Mouse (Mus musculus): ENCODE measurements around the gene Adap1. TPM values are rescaled to one million over a fixed set of nuclear protein-coding genes. Genes with fewer than 3 reads are reported as not detected.

Gene Adap1
- polyA plus RNA-seq, 1 experiment from 2014 or later, result 2.6 TPM

DNA sequence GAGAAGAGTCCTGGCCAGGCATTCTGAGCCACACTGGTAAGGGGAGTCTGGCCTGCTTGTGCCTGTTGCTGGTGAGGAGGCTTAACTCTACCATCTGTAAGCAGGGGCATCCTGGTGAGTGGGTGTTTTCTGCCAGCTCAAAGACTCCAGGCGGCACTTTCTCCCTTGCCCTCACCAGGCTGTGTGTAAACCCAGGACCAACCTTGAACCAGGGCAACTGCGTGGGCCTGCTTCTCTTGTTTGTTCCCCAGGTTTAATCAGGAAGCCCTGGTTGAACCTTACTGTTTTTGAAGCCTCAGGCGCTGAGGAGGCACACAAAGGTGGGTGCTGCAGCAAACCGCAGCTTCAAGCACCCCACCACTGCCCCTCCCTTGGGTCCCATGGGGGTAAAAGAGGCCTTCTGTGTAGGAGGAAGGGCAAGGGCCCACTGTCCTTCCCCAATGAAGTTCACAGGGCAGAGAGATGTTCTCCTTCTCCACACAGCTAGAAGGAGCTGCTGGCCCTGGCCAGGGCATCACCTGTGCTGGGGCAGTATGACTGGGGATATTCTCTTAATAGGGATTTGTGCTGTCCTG is 42.5 kb upstream of the Adap1 start:
- ATAC-seq (ENCODE audit: insufficient read depth, low FRiP score), result no peak
- WGBS, result 87% methylated on average over 4 of the region's 4 CpGs

GRCm38 (mm10) chr5:139366484-139366883 is 41.1 kb upstream of the Adap1 start:
- Histone ChIP-seq H3K9me3 (replicated peaks; ENCODE audit: control insufficient read depth, low read length) (no peaks in the 10 kb centered on the region), H3K4me1 (ENCODE audit: control insufficient read depth, insufficient read depth, low read length) (peaks cover 18% of the 10 kb centered on the region), H3K27ac (ENCODE audit: low read length) (no peak overlapping the region), H3K36me3 (ENCODE audit: control insufficient read depth, insufficient read depth, low read length) (no peaks in the 10 kb centered on the region), H3K4me3 (replicated peaks; ENCODE audit: low read length) (no peak overlapping the region), H3K27me3 (ENCODE audit: control insufficient read depth, insufficient read depth, low read length) (no peaks in the 10 kb centered on the region), H3K9ac (ENCODE audit: low read length) (no peak overlapping the region), H3K4me2 (ENCODE audit: low read depth, low read length) (no peak overlapping the region)
- ATAC-seq (ENCODE audit: insufficient read depth, low FRiP score), result no peak
- 75% methylated on average over 11 of the region's 11 CpGs for WGBS

More for the DNA sequence above, 42.5 kb upstream of the Adap1 start:
- H3K36me3 ChIP-seq (ENCODE audit: control insufficient read depth, insufficient read depth, low read length), result no peaks in the 10 kb centered on the region
- no peak overlapping the region for H3K9ac ChIP-seq (ENCODE audit: low read length)
- no peaks in the 10 kb centered on the region for H3K9me3 ChIP-seq (replicated peaks; ENCODE audit: control insufficient read depth, low read length)
- no peak overlapping the region for H3K4me2 ChIP-seq (ENCODE audit: low read depth, low read length)
- peaks cover 28% of the 10 kb centered on the region for H3K4me1 ChIP-seq (ENCODE audit: control insufficient read depth, insufficient read depth, low read length)
- no peak overlapping the region for H3K4me3 ChIP-seq (replicated peaks; ENCODE audit: low read length)
- no peak overlapping the region for H3K27ac ChIP-seq (ENCODE audit: low read length)
- H3K27me3 ChIP-seq (ENCODE audit: control insufficient read depth, insufficient read depth, low read length), result no peaks in the 10 kb centered on the region

DNA sequence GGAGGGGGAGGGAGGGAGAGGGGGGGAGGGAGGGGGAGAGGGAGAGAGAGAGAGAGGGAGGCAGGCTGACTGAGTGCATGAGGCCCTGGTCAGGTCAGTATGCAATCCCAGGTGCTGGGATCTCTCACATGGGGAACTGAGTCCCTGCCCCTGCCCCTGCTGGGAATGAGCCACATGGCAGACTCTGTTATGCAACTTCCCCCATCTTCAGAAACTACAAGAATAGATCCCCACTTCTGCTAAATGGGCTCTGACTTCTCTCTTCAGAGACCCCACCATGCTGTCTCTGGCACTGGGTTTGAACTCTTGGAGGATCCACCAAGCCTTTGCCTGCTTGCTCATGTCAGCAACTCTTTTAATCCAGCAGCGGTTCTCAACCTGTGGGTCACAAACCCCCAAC is 40.4 kb upstream of the Adap1 start:
- 63% methylated on average over 1 of the region's 1 CpGs for WGBS
- Histone ChIP-seq H3K27ac (ENCODE audit: low read length) (no peak overlapping the region), H3K4me3 (replicated peaks; ENCODE audit: low read length) (no peak overlapping the region), H3K4me2 (ENCODE audit: low read depth, low read length) (no peak overlapping the region), H3K4me1 (ENCODE audit: control insufficient read depth, insufficient read depth, low read length) (peaks cover 12% of the 10 kb centered on the region), H3K36me3 (ENCODE audit: control insufficient read depth, insufficient read depth, low read length) (no peaks in the 10 kb centered on the region), H3K9ac (ENCODE audit: low read length) (no peak overlapping the region), H3K27me3 (ENCODE audit: control insufficient read depth, insufficient read depth, low read length) (no peaks in the 10 kb centered on the region), H3K9me3 (replicated peaks; ENCODE audit: control insufficient read depth, low read length) (no peaks in the 10 kb centered on the region)
- no peak for ATAC-seq (ENCODE audit: insufficient read depth, low FRiP score)

DNA sequence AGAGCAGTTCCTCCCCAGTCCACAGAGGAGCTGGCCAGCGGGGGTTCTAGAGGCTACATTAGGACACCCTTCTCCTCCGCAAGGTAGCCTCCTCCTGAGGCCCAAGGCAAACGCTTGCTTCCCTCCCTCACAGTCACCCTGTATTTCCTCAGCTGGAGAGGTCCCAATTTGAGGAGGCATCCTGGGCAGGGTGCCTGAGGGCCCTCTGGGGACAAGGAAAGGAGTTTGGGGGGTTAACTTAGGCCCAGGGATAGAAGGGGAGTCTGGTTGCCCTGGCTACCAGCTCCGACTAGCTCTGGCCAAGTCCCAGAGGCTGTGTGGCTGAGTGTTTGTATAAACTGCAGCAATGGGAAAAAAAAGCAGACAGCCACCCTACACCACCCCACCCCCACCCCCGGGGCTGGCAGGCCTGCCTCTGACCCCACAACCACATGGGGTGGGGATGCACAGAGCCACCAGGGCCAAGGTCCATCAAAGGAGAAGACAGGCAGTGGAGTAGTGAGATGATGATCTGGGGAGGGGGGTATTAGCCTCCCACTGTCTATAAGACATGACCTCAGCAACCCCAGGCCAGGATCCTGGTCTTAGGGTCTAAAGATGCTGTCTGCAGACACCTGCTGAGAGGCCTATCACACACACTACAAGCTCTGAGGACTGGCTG is 39.6 kb upstream of the Adap1 start:
- H3K4me2 ChIP-seq (ENCODE audit: low read depth, low read length), result no peak overlapping the region
- WGBS, result 31% methylated on average over 5 of the region's 5 CpGs
- peak overlapping the region; percentile 60 for H3K9ac ChIP-seq (ENCODE audit: low read length)
- H3K9me3 ChIP-seq (replicated peaks; ENCODE audit: control insufficient read depth, low read length), result no peaks in the 10 kb centered on the region
- peaks cover 12% of the 10 kb centered on the region for H3K4me1 ChIP-seq (ENCODE audit: control insufficient read depth, insufficient read depth, low read length)
- ATAC-seq (ENCODE audit: insufficient read depth, low FRiP score), result no peak
- no peaks in the 10 kb centered on the region for H3K36me3 ChIP-seq (ENCODE audit: control insufficient read depth, insufficient read depth, low read length)
- no peaks in the 10 kb centered on the region for H3K27me3 ChIP-seq (ENCODE audit: control insufficient read depth, insufficient read depth, low read length)
- no peak overlapping the region for H3K4me3 ChIP-seq (replicated peaks; ENCODE audit: low read length)
- peak overlapping the region; percentile 49; the same call in 1 of the 2 replicates for H3K27ac ChIP-seq (ENCODE audit: low read length)

DNA sequence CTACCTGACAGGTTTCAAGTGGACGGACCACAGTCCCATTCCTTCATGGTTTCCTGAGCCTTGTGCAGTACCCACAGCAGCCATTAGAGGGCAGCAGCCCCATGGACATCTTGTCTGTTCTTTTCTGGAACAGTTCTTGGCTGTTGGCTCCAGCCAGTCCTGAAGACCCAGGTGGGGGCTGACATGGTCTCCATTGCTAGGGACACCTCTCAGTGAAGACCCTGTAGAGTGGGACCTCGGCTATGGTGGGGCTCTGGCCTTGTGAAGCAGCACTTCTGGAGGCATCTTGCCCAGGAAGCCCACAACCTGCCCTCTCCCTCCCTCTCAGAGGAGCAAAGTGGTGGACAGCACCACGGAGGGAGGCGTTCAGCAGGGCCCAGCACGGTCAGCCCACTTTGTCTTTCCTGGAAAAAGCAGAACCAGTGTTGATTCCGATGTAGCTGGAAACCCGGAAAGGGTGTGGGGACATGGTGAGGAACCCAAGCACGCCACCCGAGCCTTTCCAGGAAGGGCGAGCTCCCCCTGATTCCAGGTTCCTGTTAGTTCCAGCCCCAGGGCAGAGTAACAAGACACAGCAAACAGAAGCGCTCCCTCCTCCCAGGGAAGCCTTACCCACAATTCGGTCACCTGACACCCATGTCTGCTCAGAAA is 39.0 kb upstream of the Adap1 start:
- peak overlapping the region; percentile 40; the same call in 1 of the 2 replicates for H3K27ac ChIP-seq (ENCODE audit: low read length)
- no peaks in the 10 kb centered on the region for H3K27me3 ChIP-seq (ENCODE audit: control insufficient read depth, insufficient read depth, low read length)
- peak overlapping the region; percentile 60 for H3K9ac ChIP-seq (ENCODE audit: low read length)
- peak; percentile 69 for ATAC-seq (ENCODE audit: insufficient read depth, low FRiP score)
- H3K9me3 ChIP-seq (replicated peaks; ENCODE audit: control insufficient read depth, low read length), result no peaks in the 10 kb centered on the region
- no peak overlapping the region for H3K4me3 ChIP-seq (replicated peaks; ENCODE audit: low read length)
- 25% methylated on average over 12 of the region's 12 CpGs for WGBS
- H3K4me2 ChIP-seq (ENCODE audit: low read depth, low read length), result no peak overlapping the region; the same call in 1 of the 2 replicates
- H3K36me3 ChIP-seq (ENCODE audit: control insufficient read depth, insufficient read depth, low read length), result no peaks in the 10 kb centered on the region
- peaks cover 12% of the 10 kb centered on the region for H3K4me1 ChIP-seq (ENCODE audit: control insufficient read depth, insufficient read depth, low read length)

DNA sequence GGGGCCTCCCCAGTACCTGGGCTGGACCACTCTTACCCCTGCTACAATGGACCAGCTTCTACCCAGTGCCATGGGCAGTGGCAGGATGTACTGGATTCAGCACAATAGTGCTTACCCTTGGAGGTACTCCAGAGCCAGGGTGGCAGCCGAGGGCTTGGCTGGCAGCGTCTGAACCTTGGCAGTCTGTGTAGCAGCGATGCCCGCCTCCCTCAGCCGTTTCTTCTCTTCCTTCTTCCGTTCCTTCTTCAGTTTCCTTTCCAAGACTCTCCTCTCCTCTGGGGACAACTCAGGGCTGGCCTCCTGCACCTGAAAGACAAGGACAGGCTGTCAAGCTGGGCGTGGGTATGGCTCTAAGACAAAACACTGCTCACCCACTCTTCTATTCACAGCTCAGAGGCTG is 38.4 kb upstream of the Adap1 start:
- Histone ChIP-seq H3K36me3 (ENCODE audit: control insufficient read depth, insufficient read depth, low read length) (no peaks in the 10 kb centered on the region), H3K9ac (ENCODE audit: low read length) (no peak overlapping the region), H3K4me1 (ENCODE audit: control insufficient read depth, insufficient read depth, low read length) (peaks cover 12% of the 10 kb centered on the region), H3K27ac (ENCODE audit: low read length) (no peak overlapping the region), H3K4me2 (ENCODE audit: low read depth, low read length) (no peak overlapping the region), H3K27me3 (ENCODE audit: control insufficient read depth, insufficient read depth, low read length) (no peaks in the 10 kb centered on the region), H3K9me3 (replicated peaks; ENCODE audit: control insufficient read depth, low read length) (no peaks in the 10 kb centered on the region), H3K4me3 (replicated peaks; ENCODE audit: low read length) (no peak overlapping the region)
- 58% methylated on average over 7 of the region's 7 CpGs for WGBS
- no peak for ATAC-seq (ENCODE audit: insufficient read depth, low FRiP score)

DNA sequence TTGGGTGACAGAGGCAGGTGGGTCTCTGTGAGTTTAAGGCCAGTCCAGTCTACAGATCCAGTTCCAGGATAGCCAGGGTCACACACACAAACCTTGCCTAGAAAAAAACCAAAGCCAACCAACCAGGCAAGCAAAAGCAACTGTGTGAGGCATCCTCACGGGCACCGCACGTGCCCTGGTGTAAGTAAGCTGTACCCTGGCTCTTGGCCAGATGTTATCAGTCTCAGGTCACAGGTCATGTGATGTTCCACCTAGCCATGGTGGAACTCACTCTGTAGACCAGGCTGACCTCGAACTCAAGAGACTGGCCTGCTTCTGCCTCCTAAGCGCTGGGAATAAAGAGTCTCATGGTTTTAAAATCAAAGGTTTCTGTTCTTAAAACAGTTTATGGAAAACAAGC is 33.8 kb upstream of the Adap1 start:
- no peak overlapping the region for H3K9ac ChIP-seq (ENCODE audit: low read length)
- H3K9me3 ChIP-seq (replicated peaks; ENCODE audit: control insufficient read depth, low read length), result no peaks in the 10 kb centered on the region
- peaks cover 5% of the 10 kb centered on the region; the same call in 1 of the 2 replicates for H3K4me1 ChIP-seq (ENCODE audit: control insufficient read depth, insufficient read depth, low read length)
- no peaks in the 10 kb centered on the region for H3K36me3 ChIP-seq (ENCODE audit: control insufficient read depth, insufficient read depth, low read length)
- H3K27ac ChIP-seq (ENCODE audit: low read length), result no peak overlapping the region
- no peak overlapping the region for H3K4me3 ChIP-seq (replicated peaks; ENCODE audit: low read length)
- no peaks in the 10 kb centered on the region for H3K27me3 ChIP-seq (ENCODE audit: control insufficient read depth, insufficient read depth, low read length)
- H3K4me2 ChIP-seq (ENCODE audit: low read depth, low read length), result no peak overlapping the region
- ATAC-seq (ENCODE audit: insufficient read depth, low FRiP score), result no peak
- 87% methylated on average over 5 of the region's 5 CpGs for WGBS

DNA sequence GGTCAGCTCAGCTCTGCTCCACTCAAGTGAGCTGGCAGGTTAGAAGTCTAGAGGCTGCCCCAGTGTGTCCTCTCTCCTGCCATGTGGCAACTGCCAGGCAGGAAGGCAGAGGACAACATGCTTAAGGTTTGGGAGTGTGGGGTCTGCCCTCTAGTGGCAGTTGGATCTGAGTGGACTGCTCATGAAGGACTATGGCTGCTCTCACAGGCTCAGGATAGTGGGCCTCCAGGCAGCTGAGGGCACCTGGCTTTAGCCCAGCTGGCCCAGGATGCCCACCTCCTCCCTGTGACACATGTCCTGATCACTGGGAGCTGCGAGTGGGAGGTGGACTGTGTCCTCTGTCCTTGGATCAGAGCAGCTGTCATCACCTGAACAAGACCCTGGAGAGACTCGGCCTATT is 33.2 kb upstream of the Adap1 start:
- Histone ChIP-seq H3K36me3 (ENCODE audit: control insufficient read depth, insufficient read depth, low read length) (no peaks in the 10 kb centered on the region), H3K4me2 (ENCODE audit: low read depth, low read length) (no peak overlapping the region), H3K27me3 (ENCODE audit: control insufficient read depth, insufficient read depth, low read length) (no peaks in the 10 kb centered on the region), H3K9ac (ENCODE audit: low read length) (no peak overlapping the region), H3K4me1 (ENCODE audit: control insufficient read depth, insufficient read depth, low read length) (0 out of 2 replicates have a peak, but pooled peaks cover 5% of the 10 kb centered on the region), H3K9me3 (replicated peaks; ENCODE audit: control insufficient read depth, low read length) (no peaks in the 10 kb centered on the region), H3K27ac (ENCODE audit: low read length) (no peak overlapping the region), H3K4me3 (replicated peaks; ENCODE audit: low read length) (no peak overlapping the region)
- 0 out of 2 replicates have a peak, but pooled peaks have one; percentile 25 for ATAC-seq (ENCODE audit: insufficient read depth, low FRiP score)
- WGBS, result 82% methylated on average over 2 of the region's 2 CpGs

DNA sequence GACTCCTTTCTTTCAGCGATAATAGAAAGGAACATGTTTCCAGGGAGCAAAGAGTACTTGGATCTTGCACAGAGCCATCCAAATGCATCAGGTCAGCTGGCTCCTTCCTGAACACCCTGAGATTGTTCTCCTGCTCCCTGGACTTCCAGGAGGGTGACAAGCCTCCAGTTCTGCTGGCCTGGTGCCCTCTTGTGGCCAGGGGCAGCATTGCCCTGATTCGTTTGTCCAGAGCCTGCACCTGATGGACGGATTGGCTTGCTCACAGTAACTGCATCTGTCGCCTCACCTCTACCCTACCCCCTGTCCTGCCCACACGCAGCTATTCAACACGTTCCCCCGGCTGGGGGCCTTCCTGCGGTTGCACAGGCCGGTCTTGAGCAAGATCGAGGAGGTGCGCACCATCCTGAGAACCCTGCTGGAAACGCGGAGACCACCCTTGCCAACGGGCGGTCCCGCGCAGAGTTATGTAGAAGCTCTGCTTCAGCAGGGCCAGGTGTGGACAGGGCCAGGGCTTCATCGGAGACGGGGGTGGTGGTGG is 29.9 kb upstream of the Adap1 start:
- 34% methylated on average over 19 of the region's 19 CpGs for WGBS
- H3K4me2 ChIP-seq (ENCODE audit: low read depth, low read length), result no peak overlapping the region
- H3K27me3 ChIP-seq (ENCODE audit: control insufficient read depth, insufficient read depth, low read length), result no peaks in the 10 kb centered on the region
- no peak overlapping the region for H3K9ac ChIP-seq (ENCODE audit: low read length)
- H3K36me3 ChIP-seq (ENCODE audit: control insufficient read depth, insufficient read depth, low read length), result no peaks in the 10 kb centered on the region
- H3K9me3 ChIP-seq (replicated peaks; ENCODE audit: control insufficient read depth, low read length), result no peaks in the 10 kb centered on the region
- no peak overlapping the region for H3K27ac ChIP-seq (ENCODE audit: low read length)
- no peak for ATAC-seq (ENCODE audit: insufficient read depth, low FRiP score)
- H3K4me3 ChIP-seq (replicated peaks; ENCODE audit: low read length), result no peak overlapping the region
- peaks cover 25% of the 10 kb centered on the region for H3K4me1 ChIP-seq (ENCODE audit: control insufficient read depth, insufficient read depth, low read length)

Measured in stomach, embryonic 16.5 days (tissue).